Mouse (Mus musculus) C2C12 (cell line): Measurements from ENCODE around the gene Gpcpd1.

ENCODE experiments used
- CTCF ChIP-seq: IDR thresholded peaks from one replicate; pipeline ENCODE4 v1.5.1; 2011; ENCODE audit not compliant: control insufficient read depth, insufficient read depth, insufficient read length
- MYOD1 ChIP-seq: IDR thresholded peaks from one replicate; pipeline ENCODE4 v1.6.1; 2011; ENCODE audit warnings: low read depth; ENCODE audit not compliant: control insufficient read depth, insufficient read length

GRCm38 (mm10) chr2:132485454-132485853 is 102.1 kb downstream of the Gpcpd1 start:
- TF ChIP-seq CTCF (peak; percentile 49), MYOD1 (no peak)
